Mouse (Mus musculus) small intestine, adult 2 months (tissue): ENCODE results near the gene Ush1g. TPM values are rescaled to one million over a fixed set of nuclear protein-coding genes. Genes with fewer than 3 reads are reported as not detected.

Experiments
- H3K27ac ChIP-seq: fragments of 200-500 bp; 2 replicates; pipeline ENCODE4 v1.5.1; 2012; ENCODE audit warnings: low read depth, low read length, control low read depth, inconsistent platforms; ENCODE audit not compliant: insufficient read depth
- H3K27me3 ChIP-seq: fragments of 200-500 bp; 2 replicates; pipeline ENCODE4 v1.6.1; 2012; ENCODE audit warnings: mild to moderate bottlenecking, moderate library complexity, low read length, inconsistent platforms; ENCODE audit not compliant: control insufficient read depth, insufficient read depth
- H3K36me3 ChIP-seq: fragments of 200-500 bp; 2 replicates; pipeline ENCODE4 v1.6.1; 2012; ENCODE audit warnings: mild to moderate bottlenecking, low read length, control low read depth, inconsistent platforms; ENCODE audit not compliant: control insufficient read depth, insufficient read depth
- H3K4me1 ChIP-seq: fragments of 200-500 bp; 2 replicates; pipeline ENCODE4 v1.6.1; 2012; ENCODE audit warnings: low read length, inconsistent platforms, mixed read lengths; ENCODE audit not compliant: control insufficient read depth, insufficient read depth, insufficient read length
- H3K4me3 ChIP-seq: fragments of 200-500 bp; 2 replicates; pipeline ENCODE4 v1.5.1; 2012; ENCODE audit warnings: low read depth, mild to moderate bottlenecking, control low read depth, inconsistent platforms, low read length, moderate library complexity
- CTCF ChIP-seq: fragments of 200-500 bp; IDR thresholded peaks from 2 replicates; pipeline ENCODE4 v1.5.1; 2012; ENCODE audit warnings: low read depth, mild to moderate bottlenecking, control low read depth, inconsistent platforms, low read length, moderate library complexity, mixed read lengths; ENCODE audit not compliant: insufficient replicate concordance, insufficient read length; ENCODE audit errors: extremely low read depth
- POLR2A ChIP-seq: fragments of 200-500 bp; IDR thresholded peaks from 2 replicates; pipeline ENCODE4 v1.6.1; 2012; ENCODE audit warnings: low read depth, mild to moderate bottlenecking, control low read depth, inconsistent platforms, low read length, moderate library complexity
- WGBS: fragments of 180-500 bp; shearing (Covaris S2); methylation state at CpG from one replicate; pipeline ENCODE4 v1.1.7; 2018; 5-methylcytosine and 5-hydroxymethylcytosine counted together
- polyA plus RNA-seq: library from polyadenylated mRNA; depleted of rRNA; stranded (reverse); fragments of >200 nt; gene quantifications from 2 replicates; pipeline ENCODE4 v1.2.3, GENCODE M21; 2012; rRNA removed

Ush1g gene
- polyA plus RNA-seq, 1 experiment, result 0.08 TPM

DNA sequence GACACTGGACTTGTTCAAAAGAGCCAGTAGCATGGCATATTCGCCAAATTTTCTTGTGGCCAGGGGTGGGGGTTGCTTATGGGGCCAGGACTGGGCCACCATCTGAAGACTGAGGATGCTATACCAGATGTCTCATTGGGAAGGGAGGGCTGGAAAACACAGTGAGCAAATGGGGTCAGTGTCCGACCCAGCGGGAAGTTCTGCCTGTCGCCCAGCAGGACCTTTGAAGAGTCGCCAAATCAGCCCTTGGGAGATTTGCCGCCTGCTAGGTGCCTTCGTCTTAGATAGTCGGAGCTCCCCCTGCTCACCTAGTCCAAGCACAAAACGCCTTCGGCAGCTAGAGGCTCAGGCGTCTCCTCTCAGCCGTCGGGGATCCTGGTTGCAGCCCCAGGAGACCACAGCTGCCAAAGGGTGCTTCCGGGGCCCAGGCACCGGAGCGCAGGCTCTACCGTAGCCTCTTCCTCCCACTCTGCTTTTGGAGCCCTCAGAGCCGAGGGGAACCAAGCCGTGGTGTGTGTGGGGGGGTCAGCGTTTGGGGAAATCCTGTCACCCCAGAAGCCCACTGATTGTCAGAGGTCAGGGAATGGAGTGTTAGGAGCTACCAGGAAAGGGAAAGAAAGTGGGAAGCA lies 56.0 kb downstream of the Ush1g start:
- H3K4me3 ChIP-seq, result no peak overlapping the region
- WGBS, result 6% methylated on average over 20 of the region's 20 CpGs
- peaks cover 4% of the 10 kb centered on the region; the same call in 1 of the 2 replicates for H3K4me1 ChIP-seq
- no peak overlapping the region for H3K27ac ChIP-seq
- H3K36me3 ChIP-seq, result peaks cover 4% of the 10 kb centered on the region; the same call in 1 of the 2 replicates
- H3K27me3 ChIP-seq, result peaks cover 40% of the 10 kb centered on the region
- no peak for TF ChIP-seq POLR2A
- no peak for TF ChIP-seq CTCF

Other genes with a start within 250 kb of the Ush1g start
- gene Rab37, start 230.6 kb downstream of the Ush1g start, polyA plus RNA-seq, result 0.91 and 2.2 TPM in 2 replicates
- gene Cd300lf, start 188.0 kb downstream of the Ush1g start, polyA plus RNA-seq, result 3.9 and 6.9 TPM in 2 replicates
- gene Slc9a3r1, start 158.7 kb downstream of the Ush1g start, polyA plus RNA-seq, result 314 and 949 TPM in 2 replicates
- gene Tmem104, start 134.6 kb downstream of the Ush1g start, polyA plus RNA-seq, result 10.0 and 21.0 TPM in 2 replicates
- gene Nat9, start 134.2 kb downstream of the Ush1g start, polyA plus RNA-seq, result 22.7 and 35.6 TPM in 2 replicates
- gene Grin2c, start 54.8 kb downstream of the Ush1g start, polyA plus RNA-seq, result 0.10 and 0.33 TPM in 2 replicates
- 7.8 and 12.2 TPM in 2 replicates for gene Fdxr, start 45.0 kb downstream of the Ush1g start, polyA plus RNA-seq
- gene Fads6, start 24.4 kb downstream of the Ush1g start, polyA plus RNA-seq, result 0.71 and 1.4 TPM in 2 replicates
- 0.08 and 1.3 TPM in 2 replicates for gene Otop2, start 14.9 kb downstream of the Ush1g start, polyA plus RNA-seq
- gene Otop3, start 12.7 kb upstream of the Ush1g start, polyA plus RNA-seq, result 0.61 and 93.4 TPM in 2 replicates
- 30.2 and 37.6 TPM in 2 replicates for gene Hid1, start 45.7 kb upstream of the Ush1g start, polyA plus RNA-seq
- gene Cdr2l, start 59.9 kb upstream of the Ush1g start, polyA plus RNA-seq, result 3.8 and 4.2 TPM in 2 replicates
- gene Mrpl58, start 81.7 kb upstream of the Ush1g start, polyA plus RNA-seq, result 42.0 and 45.8 TPM in 2 replicates
- 50.8 and 61.5 TPM in 2 replicates for gene Atp5h, start 97.9 kb upstream of the Ush1g start, polyA plus RNA-seq
- gene Kctd2, start 98.1 kb upstream of the Ush1g start, polyA plus RNA-seq, result 13.4 and 27.3 TPM in 2 replicates
- gene Trim80, start 118.5 kb upstream of the Ush1g start, polyA plus RNA-seq, result 1.5 and 4.7 TPM in 2 replicates
- 98.7 and 220 TPM in 2 replicates for gene Slc16a5, start 140.4 kb upstream of the Ush1g start, polyA plus RNA-seq
- 13.2 and 16.3 TPM in 2 replicates for gene Armc7, start 153.6 kb upstream of the Ush1g start, polyA plus RNA-seq
- 56.8 and 132 TPM in 2 replicates for gene Nt5c, start 169.8 kb upstream of the Ush1g start, polyA plus RNA-seq
- gene Jpt1, start 192.3 kb upstream of the Ush1g start, polyA plus RNA-seq, result 210 and 430 TPM in 2 replicates
- 3.6 and 7.0 TPM in 2 replicates for gene Sumo2, start 214.2 kb upstream of the Ush1g start, polyA plus RNA-seq
- 12.6 and 16.8 TPM in 2 replicates for gene Nup85, start 242.4 kb upstream of the Ush1g start, polyA plus RNA-seq